Mouse (Mus musculus): ENCODE results near the gene Mprip. TPM values are rescaled to one million over a fixed set of nuclear protein-coding genes. Genes with fewer than 3 reads are reported as not detected.

Gene Mprip
- polyA plus RNA-seq, 1 experiment from 2014 or later, result 80.4 TPM

DNA sequence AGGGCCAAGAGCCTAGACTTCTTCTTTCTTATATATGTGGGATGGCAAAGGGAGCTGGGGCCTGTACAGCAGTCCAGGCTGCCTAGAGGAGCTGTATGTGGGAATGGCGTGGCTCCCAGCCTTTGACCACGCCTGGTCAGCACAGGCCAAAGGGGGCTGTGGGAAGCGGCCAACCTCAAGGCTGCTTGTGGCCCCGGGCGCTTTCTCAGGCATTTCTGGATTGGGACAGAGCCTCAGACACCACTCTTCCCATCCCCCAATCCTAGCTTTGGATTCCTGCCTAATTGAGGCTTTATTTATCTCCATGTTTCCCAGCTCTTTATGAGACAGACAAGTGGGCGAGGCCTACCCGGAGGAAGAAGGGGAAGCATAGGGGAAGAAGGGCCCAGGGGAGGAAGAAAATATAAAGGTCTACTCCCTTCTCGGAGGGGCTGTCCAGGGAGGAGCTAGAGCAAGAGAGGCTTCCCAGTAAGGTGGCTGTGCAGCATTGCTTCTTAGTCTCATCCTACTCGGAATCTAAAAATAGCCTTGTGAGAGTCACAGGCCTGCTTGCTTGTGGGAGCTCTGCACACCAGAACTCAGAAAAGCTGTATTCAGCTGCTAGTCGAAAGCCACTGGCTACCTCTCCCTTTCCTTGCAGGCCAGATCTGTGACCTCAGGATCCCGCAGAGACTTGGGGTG is 47.0 kb downstream of the Mprip start:
- Histone ChIP-seq H3K27ac (replicated peaks; ENCODE audit: low read depth, low read length) (peak overlapping the region; percentile 93), H3K4me1 (ENCODE audit: control insufficient read depth, insufficient read depth, low read length) (peaks cover 31% of the 10 kb centered on the region), H3K4me2 (ENCODE audit: low read depth, low read length) (peak overlapping the region; percentile 24), H3K27me3 (replicated peaks; ENCODE audit: control insufficient read depth, insufficient read depth, low read length) (no peaks in the 10 kb centered on the region), H3K36me3 (ENCODE audit: control insufficient read depth, insufficient read depth, low read length) (peaks cover 6% of the 10 kb centered on the region; the same call in 1 of the 2 replicates), H3K4me3 (ENCODE audit: low read depth, low read length) (no peak overlapping the region), H3K9ac (ENCODE audit: low read depth, low read length) (peak overlapping the region; percentile 38; the same call in 1 of the 2 replicates), H3K9me3 (ENCODE audit: control insufficient read depth, low read length) (no peaks in the 10 kb centered on the region)
- DNase-seq (ENCODE audit: low spot score) (peak; percentile 88), ATAC-seq (ENCODE audit: low read depth) (peak; percentile 87)
- WGBS, result 26% methylated on average over 11 of the region's 11 CpGs

DNA sequence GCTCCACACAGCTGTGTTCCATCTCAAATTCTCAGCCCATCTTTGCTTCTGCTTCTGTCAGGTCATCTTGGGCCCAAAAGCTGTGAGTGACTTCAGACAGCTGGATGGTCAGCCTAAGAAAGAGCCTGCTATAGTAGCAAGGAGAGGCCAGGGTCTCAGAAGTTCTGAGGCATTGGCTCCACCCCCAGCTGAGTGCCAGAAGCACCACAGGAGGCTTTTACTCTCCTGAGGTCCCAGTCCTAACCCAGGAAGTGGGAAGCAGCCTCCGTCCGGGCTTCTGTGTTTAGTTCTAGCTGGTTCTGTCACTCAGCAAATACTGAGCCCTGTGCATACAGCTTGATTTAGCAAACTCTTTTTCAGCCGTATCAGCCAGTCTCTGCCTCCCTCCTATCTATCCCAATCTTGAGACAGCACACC is 54.3 kb downstream of the Mprip start:
- no peak for DNase-seq (ENCODE audit: low spot score)
- Histone ChIP-seq H3K4me3 (ENCODE audit: low read depth, low read length) (no peak overlapping the region), H3K27me3 (replicated peaks; ENCODE audit: control insufficient read depth, insufficient read depth, low read length) (no peaks in the 10 kb centered on the region), H3K4me2 (ENCODE audit: low read depth, low read length) (no peak overlapping the region), H3K4me1 (ENCODE audit: control insufficient read depth, insufficient read depth, low read length) (no peaks in the 10 kb centered on the region; the same call in 1 of the 2 replicates), H3K36me3 (ENCODE audit: control insufficient read depth, insufficient read depth, low read length) (no peaks in the 10 kb centered on the region), H3K9ac (ENCODE audit: low read depth, low read length) (no peak overlapping the region), H3K9me3 (ENCODE audit: control insufficient read depth, low read length) (no peaks in the 10 kb centered on the region), H3K27ac (replicated peaks; ENCODE audit: low read depth, low read length) (no peak overlapping the region)
- 48% methylated on average over 3 of the region's 3 CpGs for whole genome bisulfite sequencing
- ATAC-seq (ENCODE audit: low read depth), result peak; percentile 9; the same call in 1 of the 2 replicates

DNA sequence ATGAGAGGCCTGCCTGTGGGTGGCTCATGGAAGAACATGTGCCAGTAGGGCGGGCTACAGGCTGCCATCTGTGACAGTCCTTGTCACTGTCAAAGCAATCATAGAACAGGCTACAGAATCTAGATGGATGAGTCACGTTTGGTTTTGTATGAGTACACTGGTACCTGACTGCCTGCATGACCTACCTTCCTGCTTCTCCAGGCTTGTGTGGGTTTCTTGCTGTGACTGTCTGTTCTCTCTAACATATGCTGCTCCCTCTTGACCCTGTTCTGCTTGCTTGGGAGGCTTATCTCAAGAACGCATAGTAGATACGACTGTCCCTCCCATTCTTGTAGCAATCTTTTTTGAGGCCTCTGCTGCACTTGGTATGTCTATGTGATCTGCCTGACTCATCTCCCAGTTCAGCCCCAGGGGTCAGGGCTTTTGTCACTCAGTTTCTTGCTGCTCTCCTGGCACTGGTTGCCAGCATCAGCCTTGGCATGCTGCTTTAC is 56.7 kb downstream of the Mprip start:
- Histone ChIP-seq H3K4me2 (ENCODE audit: low read depth, low read length) (no peak overlapping the region), H3K9me3 (ENCODE audit: control insufficient read depth, low read length) (no peaks in the 10 kb centered on the region), H3K4me1 (ENCODE audit: control insufficient read depth, insufficient read depth, low read length) (peaks cover 7% of the 10 kb centered on the region; the same call in 1 of the 2 replicates), H3K9ac (ENCODE audit: low read depth, low read length) (no peak overlapping the region), H3K27ac (replicated peaks; ENCODE audit: low read depth, low read length) (no peak overlapping the region), H3K27me3 (replicated peaks; ENCODE audit: control insufficient read depth, insufficient read depth, low read length) (no peaks in the 10 kb centered on the region), H3K36me3 (ENCODE audit: control insufficient read depth, insufficient read depth, low read length) (no peaks in the 10 kb centered on the region), H3K4me3 (ENCODE audit: low read depth, low read length) (no peak overlapping the region)
- 88% methylated on average over 4 of the region's 4 CpGs for WGBS
- ATAC-seq (ENCODE audit: low read depth) (no peak), DNase-seq (ENCODE audit: low spot score) (no peak)

DNA sequence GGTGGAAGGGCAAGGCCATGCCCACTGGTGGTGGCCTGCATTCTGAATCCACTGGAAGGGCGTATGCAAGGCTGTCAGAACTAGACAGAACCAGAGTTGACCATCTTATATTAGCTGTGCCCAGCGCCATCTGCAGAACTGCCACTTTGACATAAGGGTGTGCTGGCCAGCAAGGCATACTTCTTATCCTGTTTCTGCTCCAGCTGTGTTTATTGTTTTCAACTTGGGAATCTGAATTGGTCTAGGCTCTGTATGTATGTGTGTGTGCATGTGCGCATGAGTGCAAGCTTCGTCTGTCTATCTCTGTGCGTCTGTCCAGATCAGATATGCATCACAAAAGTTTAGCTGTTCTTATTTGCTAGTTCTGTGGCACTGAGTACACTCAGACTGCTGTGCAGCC is 58.1 kb downstream of the Mprip start:
- H3K9me3 ChIP-seq (ENCODE audit: control insufficient read depth, low read length), result no peaks in the 10 kb centered on the region
- H3K36me3 ChIP-seq (ENCODE audit: control insufficient read depth, insufficient read depth, low read length), result no peaks in the 10 kb centered on the region
- ATAC-seq (ENCODE audit: low read depth) (no peak), DNase-seq (ENCODE audit: low spot score) (no peak)
- no peak overlapping the region for H3K9ac ChIP-seq (ENCODE audit: low read depth, low read length)
- H3K4me3 ChIP-seq (ENCODE audit: low read depth, low read length), result no peak overlapping the region
- 91% methylated on average over 5 of the region's 5 CpGs for WGBS
- H3K27ac ChIP-seq (replicated peaks; ENCODE audit: low read depth, low read length), result no peak overlapping the region
- no peaks in the 10 kb centered on the region for H3K27me3 ChIP-seq (replicated peaks; ENCODE audit: control insufficient read depth, insufficient read depth, low read length)
- no peak overlapping the region for H3K4me2 ChIP-seq (ENCODE audit: low read depth, low read length)
- H3K4me1 ChIP-seq (ENCODE audit: control insufficient read depth, insufficient read depth, low read length), result peaks cover 7% of the 10 kb centered on the region; the same call in 1 of the 2 replicates

DNA sequence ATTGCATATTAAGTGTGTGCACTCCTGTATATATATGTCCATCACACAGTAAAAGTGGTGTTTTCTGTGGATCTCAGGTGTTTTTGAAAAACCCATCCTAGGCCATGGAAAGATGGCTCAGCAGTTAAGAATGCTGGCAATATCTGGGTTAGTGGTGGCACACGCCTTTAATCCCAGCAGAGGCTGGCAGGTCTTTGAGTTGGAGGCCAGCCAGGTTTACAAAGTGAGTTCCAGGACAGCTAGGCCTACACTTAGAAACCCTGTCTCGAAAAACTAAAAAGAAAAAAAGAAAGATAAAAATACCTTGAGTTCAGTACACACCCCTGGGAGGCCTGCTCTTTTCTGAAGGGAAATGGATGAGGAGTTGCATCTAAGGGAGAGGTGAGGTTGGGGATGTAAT is 60.3 kb downstream of the Mprip start:
- peaks cover 7% of the 10 kb centered on the region; the same call in 1 of the 2 replicates for H3K4me1 ChIP-seq (ENCODE audit: control insufficient read depth, insufficient read depth, low read length)
- no peaks in the 10 kb centered on the region for H3K9me3 ChIP-seq (ENCODE audit: control insufficient read depth, low read length)
- H3K27me3 ChIP-seq (replicated peaks; ENCODE audit: control insufficient read depth, insufficient read depth, low read length), result no peaks in the 10 kb centered on the region
- H3K9ac ChIP-seq (ENCODE audit: low read depth, low read length), result no peak overlapping the region
- 56% methylated on average over 2 of the region's 2 CpGs for WGBS
- H3K27ac ChIP-seq (replicated peaks; ENCODE audit: low read depth, low read length), result no peak overlapping the region
- H3K36me3 ChIP-seq (ENCODE audit: control insufficient read depth, insufficient read depth, low read length), result no peaks in the 10 kb centered on the region
- DNase-seq (ENCODE audit: low spot score), result no peak
- H3K4me3 ChIP-seq (ENCODE audit: low read depth, low read length), result no peak overlapping the region
- no peak overlapping the region for H3K4me2 ChIP-seq (ENCODE audit: low read depth, low read length)
- ATAC-seq (ENCODE audit: low read depth), result no peak

DNA sequence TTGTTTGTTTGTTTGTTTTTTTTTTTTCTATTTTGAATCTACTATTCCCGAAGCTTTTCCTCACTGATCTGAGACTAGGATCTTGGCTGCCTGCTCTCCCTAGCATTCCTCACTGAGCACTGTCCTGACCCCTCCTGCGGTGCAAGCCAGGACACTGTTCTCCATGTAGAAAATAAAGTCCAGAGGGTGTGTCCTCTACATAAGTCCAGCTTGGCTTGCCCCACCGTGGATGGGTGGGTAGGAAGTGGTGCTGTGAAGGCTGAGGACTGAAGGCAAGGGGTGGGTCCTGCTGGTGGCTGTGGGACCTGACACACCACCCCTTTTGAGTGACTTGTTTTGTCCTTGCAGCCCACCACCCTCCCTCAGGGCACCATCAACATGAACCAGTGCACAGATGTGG is 66.1 kb downstream of the Mprip start:
- no peaks in the 10 kb centered on the region for H3K9me3 ChIP-seq (ENCODE audit: control insufficient read depth, low read length)
- ATAC-seq (ENCODE audit: low read depth) (no peak), DNase-seq (ENCODE audit: low spot score) (no peak)
- H3K27ac ChIP-seq (replicated peaks; ENCODE audit: low read depth, low read length), result no peak overlapping the region
- no peak overlapping the region for H3K9ac ChIP-seq (ENCODE audit: low read depth, low read length)
- WGBS, result 78% methylated on average over 3 of the region's 3 CpGs
- no peaks in the 10 kb centered on the region for H3K27me3 ChIP-seq (replicated peaks; ENCODE audit: control insufficient read depth, insufficient read depth, low read length)
- H3K4me1 ChIP-seq (ENCODE audit: control insufficient read depth, insufficient read depth, low read length), result no peaks in the 10 kb centered on the region
- no peak overlapping the region for H3K4me2 ChIP-seq (ENCODE audit: low read depth, low read length)
- H3K4me3 ChIP-seq (ENCODE audit: low read depth, low read length), result no peak overlapping the region
- peaks cover 26% of the 10 kb centered on the region for H3K36me3 ChIP-seq (ENCODE audit: control insufficient read depth, insufficient read depth, low read length)

DNA sequence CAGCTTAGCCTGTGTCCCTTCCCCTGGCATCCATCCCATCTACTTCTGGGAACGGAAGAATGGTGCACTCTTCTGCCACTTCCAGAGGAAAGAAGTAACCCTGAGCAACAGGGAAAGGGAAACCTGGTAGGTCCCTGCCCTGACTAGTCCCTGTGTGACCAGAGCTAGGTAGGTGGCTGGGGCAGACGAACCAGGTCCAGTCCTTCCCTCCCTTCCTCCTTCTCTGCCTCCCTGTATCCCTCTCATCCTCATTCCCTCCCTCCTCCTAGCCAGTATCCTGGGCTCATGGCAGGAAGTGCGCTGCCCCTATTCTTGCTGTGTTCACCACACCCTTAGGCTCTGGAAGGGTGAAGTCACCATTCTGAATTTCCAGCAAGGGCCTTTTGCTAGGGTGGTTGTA is 70.7 kb downstream of the Mprip start:
- Histone ChIP-seq H3K4me1 (ENCODE audit: control insufficient read depth, insufficient read depth, low read length) (no peaks in the 10 kb centered on the region), H3K9me3 (ENCODE audit: control insufficient read depth, low read length) (no peaks in the 10 kb centered on the region), H3K4me3 (ENCODE audit: low read depth, low read length) (no peak overlapping the region), H3K27me3 (replicated peaks; ENCODE audit: control insufficient read depth, insufficient read depth, low read length) (no peaks in the 10 kb centered on the region), H3K27ac (replicated peaks; ENCODE audit: low read depth, low read length) (peak overlapping the region; percentile 72), H3K4me2 (ENCODE audit: low read depth, low read length) (no peak overlapping the region), H3K36me3 (ENCODE audit: control insufficient read depth, insufficient read depth, low read length) (peaks cover 58% of the 10 kb centered on the region), H3K9ac (ENCODE audit: low read depth, low read length) (no peak overlapping the region)
- 85% methylated on average over 3 of the region's 3 CpGs for WGBS
- ATAC-seq (ENCODE audit: low read depth) (no peak), DNase-seq (ENCODE audit: low spot score) (no peak)

DNA sequence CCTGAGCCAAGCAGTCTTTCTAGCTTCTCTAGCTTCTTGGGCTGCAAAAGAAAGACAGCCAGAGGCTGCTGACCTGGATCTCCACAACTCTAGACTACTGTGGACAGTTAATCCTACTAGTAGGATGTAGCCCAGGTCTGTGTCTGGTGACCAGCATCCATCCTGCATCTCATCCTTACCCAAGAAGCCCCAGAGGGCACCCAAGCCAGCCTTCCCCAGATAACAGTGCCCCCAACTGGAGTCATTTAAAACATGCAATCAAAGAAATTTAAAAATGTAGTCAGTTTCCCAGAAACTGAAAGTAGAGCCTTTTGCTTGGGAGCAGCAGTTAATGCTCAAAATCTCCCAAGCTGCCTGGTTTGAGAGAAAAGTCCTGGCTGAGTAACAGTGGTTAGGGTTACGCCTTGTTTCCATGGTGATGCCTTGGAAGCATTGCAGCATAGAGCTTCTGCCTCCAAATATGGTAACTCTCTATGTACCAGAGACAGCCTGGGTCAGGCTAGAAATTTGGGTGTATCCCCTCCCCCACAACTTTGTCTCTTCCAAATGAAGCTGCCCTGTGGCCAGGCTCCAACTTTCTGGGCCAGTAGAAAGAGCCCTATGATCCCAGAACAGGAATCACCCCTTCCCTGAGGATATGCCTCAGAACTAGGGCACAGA is 71.4 kb downstream of the Mprip start:
- Histone ChIP-seq H3K4me2 (ENCODE audit: low read depth, low read length) (no peak overlapping the region; the same call in 1 of the 2 replicates), H3K27ac (replicated peaks; ENCODE audit: low read depth, low read length) (peak overlapping the region; percentile 72), H3K9me3 (ENCODE audit: control insufficient read depth, low read length) (no peaks in the 10 kb centered on the region), H3K9ac (ENCODE audit: low read depth, low read length) (peak overlapping the region; percentile 28; the same call in 1 of the 2 replicates), H3K4me1 (ENCODE audit: control insufficient read depth, insufficient read depth, low read length) (no peaks in the 10 kb centered on the region), H3K27me3 (replicated peaks; ENCODE audit: control insufficient read depth, insufficient read depth, low read length) (no peaks in the 10 kb centered on the region), H3K4me3 (ENCODE audit: low read depth, low read length) (no peak overlapping the region), H3K36me3 (ENCODE audit: control insufficient read depth, insufficient read depth, low read length) (peaks cover 63% of the 10 kb centered on the region)
- peak; percentile 74 for ATAC-seq (ENCODE audit: low read depth)
- 69% methylated on average over 1 of the region's 1 CpGs for WGBS
- peak; percentile 87 for DNase-seq (ENCODE audit: low spot score)
